Mouse (Mus musculus) spleen, adult 2 months (tissue): ENCODE measurements around the gene Gm16181. TPM values are rescaled to one million over a fixed set of nuclear protein-coding genes. Genes with fewer than 3 reads are reported as not detected.

Source experiments
- DNase-seq, 2 experiments: peaks; one replicate each; pipeline versions ENCODE4 v3.0.0 to v3.0.0-alpha.2; 2012 to 2021; ENCODE audit warnings: low spot score in 2 of 2, low read depth in 1 of 2
- H3K27ac ChIP-seq: fragments of 200-500 bp; 2 replicates; pipeline ENCODE4 v1.5.1; 2012; ENCODE audit warnings: low read length, inconsistent platforms; ENCODE audit not compliant: insufficient read depth
- H3K27me3 ChIP-seq: fragments of 200-500 bp; 2 replicates; pipeline ENCODE4 v1.6.1; 2012; ENCODE audit warnings: mild to moderate bottlenecking, moderate library complexity, low read length, inconsistent platforms; ENCODE audit not compliant: control insufficient read depth, insufficient read depth
- H3K36me3 ChIP-seq: fragments of 200-500 bp; 2 replicates; pipeline ENCODE4 v1.6.1; 2012; ENCODE audit warnings: mild to moderate bottlenecking, low read length, inconsistent platforms; ENCODE audit not compliant: control insufficient read depth, insufficient read depth
- H3K4me1 ChIP-seq: fragments of 200-500 bp; 2 replicates; pipeline ENCODE4 v1.6.1; 2011; ENCODE audit warnings: inconsistent platforms; ENCODE audit not compliant: control insufficient read depth, insufficient read depth, insufficient read length
- H3K4me3 ChIP-seq: fragments of 200-500 bp; 2 replicates; pipeline ENCODE4 v1.5.1; 2011; ENCODE audit warnings: mild to moderate bottlenecking, inconsistent platforms; ENCODE audit not compliant: insufficient read depth, insufficient read length; ENCODE audit errors: extremely low read depth
- CTCF ChIP-seq: fragments of 200-500 bp; IDR thresholded peaks from 2 replicates; pipeline ENCODE4 v1.5.1; 2011; ENCODE audit warnings: mild to moderate bottlenecking, inconsistent platforms; ENCODE audit not compliant: insufficient read depth, insufficient read length, insufficient replicate concordance; ENCODE audit errors: extremely low read depth
- POLR2A ChIP-seq: fragments of 200-500 bp; IDR thresholded peaks from 2 replicates; pipeline ENCODE4 v1.6.1; 2011; ENCODE audit warnings: low read depth, low read length, inconsistent platforms
- WGBS: fragments of 180-500 bp; shearing (Covaris S2); methylation state at CpG from one replicate; pipeline ENCODE4 v1.1.7; 2018; 5-methylcytosine and 5-hydroxymethylcytosine counted together
- polyA plus RNA-seq: library from polyadenylated mRNA; depleted of rRNA; stranded (reverse); fragments of >200 nt; gene quantifications from 2 replicates; pipeline ENCODE4 v1.2.3, GENCODE M21; 2012

The Gm16181 gene
- polyA plus RNA-seq, 1 experiment, result 0.34 TPM

DNA sequence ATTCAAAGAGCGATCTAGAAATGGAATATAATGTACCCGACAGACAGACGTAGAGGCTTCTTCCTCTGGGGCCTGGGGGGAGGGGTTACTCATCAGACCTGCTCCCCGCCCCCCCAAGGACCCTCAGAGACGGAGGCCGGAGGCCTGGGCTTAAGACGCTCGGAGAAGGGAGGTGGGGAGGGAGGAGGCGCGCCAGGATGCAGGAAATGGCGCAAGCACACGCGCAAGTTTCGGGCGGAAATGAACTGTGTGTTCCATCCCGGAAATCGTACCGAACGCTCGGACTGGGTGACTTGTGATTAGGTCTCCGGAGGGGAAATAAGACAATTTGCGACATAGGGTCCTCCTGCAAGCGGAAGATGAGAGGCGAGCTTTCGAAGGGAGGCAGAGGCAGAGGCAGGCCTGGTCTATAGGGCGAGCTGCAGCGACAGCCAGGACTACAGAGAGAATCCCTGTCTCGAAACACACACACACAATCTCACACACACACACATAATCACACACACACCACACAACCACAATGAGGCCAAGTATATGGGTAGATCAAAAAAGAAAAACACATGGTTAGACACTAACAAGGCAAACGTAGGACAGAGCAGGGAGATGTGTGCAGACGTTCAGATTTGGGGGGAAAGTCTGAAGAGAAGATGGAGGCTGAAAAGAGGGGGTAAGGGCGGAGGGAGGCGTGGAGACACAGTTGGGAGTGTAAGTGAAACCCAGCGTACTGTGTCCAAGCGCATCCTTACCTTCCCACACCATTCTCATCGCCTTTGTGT is 15.2 kb downstream of the Gm16181 start, which contains the start of gene Nfkbil1:
Nfkbil1 (minus strand) TSS at position 179 of the 776 bp plus-strand sequence.
- H3K4me1 ChIP-seq, result peaks cover 17% of the 10 kb centered on the region
- H3K36me3 ChIP-seq, result 0 out of 2 replicates have a peak, but pooled peaks cover 2% of the 10 kb centered on the region
- H3K27me3 ChIP-seq, result no peaks in the 10 kb centered on the region
- peak within 1 kb of the TSS; percentile 97 for H3K27ac ChIP-seq
- WGBS, result under 1% methylated on average over 35 of the region's 35 CpGs
- no peak; the same call in none of the 2 replicates for TF ChIP-seq POLR2A
- no peak for TF ChIP-seq CTCF
- peak within 1 kb of the TSS; percentile 60 for H3K4me3 ChIP-seq
- peak; percentile 88 to 91 for DNase-seq

GRCm38 (mm10) chr17:35236390-35236746 is 15.7 kb downstream of the Gm16181 start:
- TF ChIP-seq CTCF (peak; percentile 99), POLR2A (no peak)
- no peaks in the 10 kb centered on the region for H3K36me3 ChIP-seq
- peak; percentile 85 to 98 for DNase-seq
- H3K27ac ChIP-seq, result peak overlapping the region; percentile 97
- no peaks in the 10 kb centered on the region for H3K27me3 ChIP-seq
- WGBS, result 3% methylated on average over 18 of the region's 18 CpGs
- H3K4me3 ChIP-seq, result peak overlapping the region; percentile 60
- peaks cover 14% of the 10 kb centered on the region for H3K4me1 ChIP-seq

- Histone ChIP-seq H3K27ac (no peak overlapping the region), H3K27me3 (no peaks in the 10 kb centered on the region), H3K36me3 (no peaks in the 10 kb centered on the region), H3K4me3 (no peak overlapping the region), H3K4me1 (peaks cover 10% of the 10 kb centered on the region)
- 90% methylated on average over 9 of the region's 9 CpGs for WGBS
- no peak for DNase-seq
- TF ChIP-seq POLR2A (no peak), CTCF (no peak)
Measured at GRCm38 (mm10) chr17:35236996-35237395, 16.4 kb downstream of the Gm16181 start.

GRCm38 (mm10) chr17:35237504-35237903 is 16.9 kb downstream of the Gm16181 start:
- DNase-seq, result no peak
- H3K4me1 ChIP-seq, result peaks cover 10% of the 10 kb centered on the region
- 95% methylated on average over 12 of the region's 12 CpGs for WGBS

DNA sequence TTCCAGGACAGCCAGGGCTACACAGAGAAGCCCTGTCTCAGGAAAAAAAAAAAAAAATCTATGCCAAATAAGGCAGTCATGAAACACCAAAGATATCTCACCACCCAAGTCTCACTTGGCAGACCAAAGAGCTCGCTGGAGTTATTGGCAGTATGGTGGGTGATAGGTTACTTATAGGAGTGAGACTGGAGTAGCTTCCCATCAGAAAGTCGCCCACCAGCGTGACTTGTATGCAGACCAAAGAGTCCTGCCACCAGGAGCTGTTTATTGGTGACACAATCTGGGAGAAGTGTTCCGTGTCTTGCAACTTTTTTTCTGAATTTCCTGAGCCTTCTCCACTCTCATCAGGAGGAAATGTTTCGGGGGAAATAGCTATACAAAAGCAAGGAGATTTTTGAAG is 19.1 kb downstream of the Gm16181 start:
- H3K27me3 ChIP-seq, result no peaks in the 10 kb centered on the region
- H3K4me3 ChIP-seq, result no peak overlapping the region
- TF ChIP-seq CTCF, result no peak
- no peak for TF ChIP-seq POLR2A
- DNase-seq, result no peak
- peaks cover 11% of the 10 kb centered on the region for H3K4me1 ChIP-seq
- H3K36me3 ChIP-seq, result peaks cover 11% of the 10 kb centered on the region
- WGBS, result 87% methylated on average over 5 of the region's 5 CpGs
- no peak overlapping the region for H3K27ac ChIP-seq

More at GRCm38 (mm10) chr17:35237504-35237903, 16.9 kb downstream of the Gm16181 start:
- Histone ChIP-seq H3K4me3 (no peak overlapping the region), H3K36me3 (no peaks in the 10 kb centered on the region), H3K27me3 (no peaks in the 10 kb centered on the region), H3K27ac (no peak overlapping the region)
- TF ChIP-seq POLR2A (no peak), CTCF (no peak)

DNA sequence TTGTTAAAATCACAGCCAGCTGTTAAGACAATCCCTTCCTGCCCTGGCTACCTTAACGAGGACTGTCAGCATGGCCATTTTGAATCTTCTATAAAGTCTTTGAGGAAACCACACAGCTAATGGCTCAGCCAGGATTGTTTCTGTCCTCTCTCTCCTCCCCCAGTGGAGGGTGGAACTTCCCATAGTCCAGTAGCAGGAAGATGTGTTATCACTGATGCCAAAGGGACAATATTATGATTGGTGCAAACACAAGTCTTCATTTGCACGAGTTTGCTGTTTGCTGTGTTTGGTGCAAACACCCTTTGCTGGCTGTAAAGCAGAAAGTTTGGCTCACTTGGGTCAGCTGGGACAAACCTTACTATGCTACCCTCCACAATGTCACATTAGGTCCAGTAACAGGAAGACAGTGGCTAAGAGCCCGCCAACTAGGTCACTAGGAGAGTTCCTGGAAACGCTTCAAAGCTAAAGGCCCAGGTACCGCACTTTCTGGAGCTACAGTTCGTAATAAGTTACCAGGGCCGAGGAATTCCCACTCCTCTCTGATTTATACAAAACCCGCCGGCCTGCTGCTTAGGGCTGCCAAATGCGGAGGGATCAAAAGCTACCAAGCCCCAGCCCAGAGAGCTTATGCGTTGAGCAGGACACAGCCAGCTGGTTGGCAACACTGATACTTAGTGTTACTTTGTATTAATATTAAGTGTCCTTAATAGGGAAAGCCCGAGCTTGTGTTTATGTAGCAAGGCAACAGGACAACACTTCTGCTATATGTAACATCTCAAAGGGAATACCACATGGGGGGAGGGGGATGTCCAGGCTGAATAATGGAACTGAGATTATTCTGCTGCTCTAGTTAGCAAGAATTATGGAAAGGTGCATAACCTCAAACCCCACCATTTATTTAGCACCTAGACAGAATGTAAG is 20.0 kb downstream of the Gm16181 start:
- TF ChIP-seq CTCF, result no peak
- TF ChIP-seq POLR2A, result no peak
- H3K27ac ChIP-seq, result peak overlapping the region; percentile 100; the same call in 1 of the 2 replicates
- H3K36me3 ChIP-seq, result peaks cover 19% of the 10 kb centered on the region
- H3K4me1 ChIP-seq, result peaks cover 8% of the 10 kb centered on the region; the same call in 1 of the 2 replicates
- no peaks in the 10 kb centered on the region for H3K27me3 ChIP-seq
- peak overlapping the region; percentile 87 for H3K4me3 ChIP-seq
- 55% methylated on average over 12 of the region's 12 CpGs for WGBS
- no peak for DNase-seq
